Mouse (Mus musculus): Measurements from ENCODE around the gene Rnf186. TPM values are rescaled to one million over a fixed set of nuclear protein-coding genes. Genes with fewer than 3 reads are reported as not detected.

The Rnf186 gene
- total and polyA plus RNA-seq, 3 experiments: not detected

- in situ Hi-C loops (cut with MboI; ENCODE audit: low pct_ligation_motif_present, low pct_unique_long_range_greater_than_20kb, low sequenced_read_pairs): no loop called here
- no peak for DNase-seq (ENCODE audit: extremely low read depth)
- Histone ChIP-seq H3K36me3 (replicated peaks in 1 of 2; ENCODE audit: control insufficient read depth in 1 of 2, insufficient read depth in 1 of 2, low read length in 1 of 2) (peaks cover 33 to 62% of the 10 kb centered on the region in 2 experiments), H3K9me3 (replicated peaks; ENCODE audit: low read length) (no peaks in the 10 kb centered on the region), H3K27ac (ENCODE audit: insufficient read depth, low read depth) (no peak overlapping the region), H3K27me3 (replicated peaks) (no peaks in the 10 kb centered on the region), H3K9ac (ENCODE audit: insufficient read depth, low read depth) (no peak overlapping the region), H3K79me2 (replicated peaks; ENCODE audit: control insufficient read depth, extremely low read depth, insufficient read depth, poor library complexity, severe bottlenecking) (no peaks in the 10 kb centered on the region), H3K4me1 (ENCODE audit: control insufficient read depth in 1 of 2, insufficient read depth in 2 of 2) (peaks cover 0 to 3% of the 10 kb centered on the region in 2 experiments; a peak in 1 of 4 replicates), H3K4me2 (ENCODE audit: insufficient read depth, low read depth, poor library complexity, severe bottlenecking) (no peak overlapping the region), H3K4me3 (replicated peaks in 1 of 3; ENCODE audit: low read depth in 2 of 3, low read length in 2 of 3, poor library complexity in 1 of 3) (no peak overlapping the region)
- TF ChIP-seq HCFC1 (IDR thresholded peaks at IDR 0.05; ENCODE audit: low read depth, low read length) (no peak), USF1 (IDR thresholded peaks at IDR 0.05; ENCODE audit: low read depth, low read length) (peak; percentile 8; the same call in 1 of the 2 replicates), E2F4 (IDR thresholded peaks at IDR 0.05; ENCODE audit: insufficient replicate concordance, low read depth, low read length) (no peak)
- dilution Hi-C loops (cut with MboI; ENCODE audit: extremely low pct_ligation_motif_present, extremely low pct_unique_long_range_greater_than_20kb, low sequenced_read_pairs): no loop called here
These were observed 34.1 kb downstream of the Rnf186 start for GRCm38 (mm10) chr4:139001026-139001425.

DNA sequence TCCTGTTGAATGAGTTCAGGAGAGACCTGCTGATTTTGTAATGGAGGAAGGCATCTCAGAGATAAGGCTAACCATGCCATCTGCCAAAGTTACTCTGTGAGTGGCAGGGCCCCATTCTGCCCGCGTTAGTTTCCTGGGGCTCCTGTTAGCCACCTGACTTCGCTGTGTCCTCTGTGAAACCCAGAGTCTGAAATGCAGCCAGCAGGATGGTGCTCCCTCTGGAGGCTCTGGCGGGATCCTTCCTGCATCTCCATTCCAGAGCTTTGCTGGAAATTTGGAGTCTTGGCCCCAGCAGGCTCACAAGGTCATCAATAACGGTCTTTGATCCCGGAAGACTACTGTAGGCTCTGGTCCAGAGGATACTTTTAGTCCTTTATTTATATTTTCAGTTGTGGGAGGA lies 34.5 kb downstream of the Rnf186 start:
- Histone ChIP-seq H3K4me1 (ENCODE audit: control insufficient read depth in 1 of 2, insufficient read depth in 2 of 2) (peaks cover 0 to 3% of the 10 kb centered on the region in 2 experiments; a peak in 1 of 4 replicates), H3K4me2 (ENCODE audit: insufficient read depth, low read depth, poor library complexity, severe bottlenecking) (no peak overlapping the region), H3K4me3 (replicated peaks in 1 of 3; ENCODE audit: low read depth in 2 of 3, low read length in 2 of 3, poor library complexity in 1 of 3) (no peak overlapping the region), H3K9me3 (replicated peaks; ENCODE audit: low read length) (no peaks in the 10 kb centered on the region), H3K9ac (ENCODE audit: insufficient read depth, low read depth) (no peak overlapping the region), H3K36me3 (replicated peaks in 1 of 2; ENCODE audit: control insufficient read depth in 1 of 2, insufficient read depth in 1 of 2, low read length in 1 of 2) (peaks cover 29 to 58% of the 10 kb centered on the region in 2 experiments), H3K27ac (ENCODE audit: insufficient read depth, low read depth) (no peak overlapping the region), H3K79me2 (replicated peaks; ENCODE audit: control insufficient read depth, extremely low read depth, insufficient read depth, poor library complexity, severe bottlenecking) (no peaks in the 10 kb centered on the region), H3K27me3 (replicated peaks) (no peaks in the 10 kb centered on the region)
- TF ChIP-seq ZC3H11A (IDR thresholded peaks at IDR 0.05; ENCODE audit: low read depth, low read length) (no peak), ZKSCAN1 (IDR thresholded peaks at IDR 0.05; ENCODE audit: borderline replicate concordance, low read depth, low read length) (no peak), EP300 (IDR thresholded peaks at IDR 0.05; ENCODE audit: low read length) (no peak), E2F4 (IDR thresholded peaks at IDR 0.05; ENCODE audit: insufficient replicate concordance, low read depth, low read length) (no peak), POLR2AphosphoS2 (IDR thresholded peaks at IDR 0.05; ENCODE audit: low read depth, low read length) (no peak), IRF4 (IDR thresholded peaks at IDR 0.05; ENCODE audit: low read depth, low read length) (no peak), ZMIZ1 (IDR thresholded peaks at IDR 0.05; ENCODE audit: low read depth, low read length) (no peak), MAFK (IDR thresholded peaks at IDR 0.05; ENCODE audit: insufficient replicate concordance, low read length) (no peak), RAD21 (IDR thresholded peaks at IDR 0.05; ENCODE audit: low read depth, low read length) (no peak), POLR2A (IDR thresholded peaks at IDR 0.05; ENCODE audit: low read depth, low read length) (no peak), SIN3A (IDR thresholded peaks at IDR 0.05; ENCODE audit: low read length) (no peak), GABPA (IDR thresholded peaks at IDR 0.05; ENCODE audit: insufficient replicate concordance, low read depth, low read length) (no peak), MYC (IDR thresholded peaks at IDR 0.05; ENCODE audit: low read depth, low read length) (no peak), TCF12 (IDR thresholded peaks at IDR 0.05; ENCODE audit: low read depth, low read length) (no peak), HCFC1 (IDR thresholded peaks at IDR 0.05; ENCODE audit: low read depth, low read length) (no peak), CTCF (conservative IDR thresholded peaks at IDR 0.05 in 1 of 2, IDR thresholded peaks at IDR 0.05 in 1 of 2; ENCODE audit: low read depth in 2 of 2, low read length in 2 of 2) (no peak), JUN (IDR thresholded peaks at IDR 0.05; ENCODE audit: insufficient read depth, low read depth, low read length) (no peak), MAX (IDR thresholded peaks at IDR 0.05; ENCODE audit: low read length) (no peak), BHLHE40 (IDR thresholded peaks at IDR 0.05; ENCODE audit: low read depth, low read length) (no peak), ELF1 (IDR thresholded peaks at IDR 0.05; ENCODE audit: low read depth, low read length) (no peak)
- DNase-seq (ENCODE audit: extremely low read depth): no peak
- dilution Hi-C loops (cut with MboI; ENCODE audit: extremely low pct_ligation_motif_present, extremely low pct_unique_long_range_greater_than_20kb, low sequenced_read_pairs) (no loop called here), in situ Hi-C loops (cut with MboI; ENCODE audit: low pct_ligation_motif_present, low pct_unique_long_range_greater_than_20kb, low sequenced_read_pairs) (no loop called here)
